Mouse (Mus musculus) olfactory bulb, adult 2 months (tissue): ENCODE data around the gene Togaram2.

Experiments
- CTCF ChIP-seq: fragments of 200-500 bp; IDR thresholded peaks from 2 replicates; pipeline ENCODE4 v1.5.1; 2012; ENCODE audit warnings: low read depth, mild to moderate bottlenecking, low read length, moderate library complexity; ENCODE audit not compliant: insufficient read depth
- POLR2A ChIP-seq: fragments of 200-500 bp; IDR thresholded peaks from 2 replicates; pipeline ENCODE4 v1.6.1; 2012; ENCODE audit warnings: mild to moderate bottlenecking, low read depth, low read length, moderate library complexity; ENCODE audit not compliant: insufficient read depth

- TF ChIP-seq POLR2A (no peak), CTCF (no peak)
Observed at GRCm38 (mm10) chr17:71652934-71653333, 20.1 kb upstream of the Togaram2 start.
